Mouse (Mus musculus) MEL (cell line): ENCODE data around the gene Myoc.

Experiments used
- CHD1 ChIP-seq: IDR thresholded peaks from 2 replicates; pipeline ENCODE4 v1.6.1; 2012; ENCODE audit warnings: low read depth, mild to moderate bottlenecking, inconsistent platforms, low read length, improper control_type of control experiment
- CTCF ChIP-seq, 3 experiments: IDR thresholded peaks in 2 of 3; conservative IDR thresholded peaks in 1 of 3; 2 replicates each; pipeline ENCODE4 v1.5.1; 2011 to 2012; ENCODE audit warnings: low read length in 3 of 3, low read depth in 2 of 3, mild to moderate bottlenecking in 2 of 3, improper control_type of control experiment in 1 of 3, inconsistent platforms in 1 of 3, mixed read lengths in 1 of 3, moderate library complexity in 1 of 3; ENCODE audit not compliant: control insufficient read depth in 1 of 3, insufficient read depth in 1 of 3, poor library complexity in 1 of 3, severe bottlenecking in 1 of 3
- ELF1 ChIP-seq: IDR thresholded peaks from 2 replicates; pipeline ENCODE4 v1.6.1; 2014; ENCODE audit warnings: low read depth, mild to moderate bottlenecking, inconsistent platforms, low read length, improper control_type of control experiment, moderate library complexity
- EP300 ChIP-seq, 2 experiments: IDR thresholded peaks; 2 replicates each; pipeline ENCODE4 v1.6.1; 2011; ENCODE audit warnings: improper control_type of control experiment in 2 of 2, low read length in 2 of 2, low read depth in 1 of 2, mild to moderate bottlenecking in 1 of 2
- GATA1 ChIP-seq: IDR thresholded peaks from 2 replicates; pipeline ENCODE4 v1.6.1; 2011; ENCODE audit warnings: low read depth, low read length, improper control_type of control experiment
- MYC ChIP-seq: IDR thresholded peaks from 2 replicates; pipeline ENCODE4 v1.6.1; 2011; ENCODE audit warnings: low read depth, mild to moderate bottlenecking, low read length, improper control_type of control experiment, moderate library complexity
- NELFE ChIP-seq: IDR thresholded peaks from 2 replicates; pipeline ENCODE4 v1.6.1; 2011; ENCODE audit warnings: low read depth, low read length, improper control_type of control experiment
- POLR2A ChIP-seq, 2 experiments: IDR thresholded peaks; 2 replicates each; pipeline ENCODE4 v1.6.1; 2011 to 2012; ENCODE audit warnings: low read length in 2 of 2, mild to moderate bottlenecking in 2 of 2, control low read depth in 1 of 2, improper control_type of control experiment in 1 of 2, low read depth in 1 of 2, moderate library complexity in 1 of 2; ENCODE audit not compliant: control insufficient read depth in 1 of 2, insufficient read depth in 1 of 2, poor library complexity in 1 of 2
- RCOR1 ChIP-seq: IDR thresholded peaks from 2 replicates; pipeline ENCODE4 v1.6.1; 2012; ENCODE audit warnings: low read depth, mild to moderate bottlenecking, inconsistent platforms, low read length, improper control_type of control experiment
- SIN3A ChIP-seq: IDR thresholded peaks from 2 replicates; pipeline ENCODE4 v1.6.1; 2012; ENCODE audit warnings: low read length, improper control_type of control experiment, inconsistent platforms
- TAL1 ChIP-seq: IDR thresholded peaks from 2 replicates; pipeline ENCODE4 v1.6.1; 2012; ENCODE audit warnings: mild to moderate bottlenecking, inconsistent platforms, low read length, moderate library complexity, mixed read lengths
- USF2 ChIP-seq, 2 experiments: IDR thresholded peaks; 2 replicates each; pipeline ENCODE4 v1.6.1; 2011 to 2012; ENCODE audit warnings: improper control_type of control experiment in 2 of 2, low read length in 2 of 2, borderline replicate concordance in 1 of 2, inconsistent platforms in 1 of 2, low read depth in 1 of 2, mild to moderate bottlenecking in 1 of 2; ENCODE audit not compliant: insufficient read depth in 1 of 2
- ZC3H11A ChIP-seq: IDR thresholded peaks from 2 replicates; pipeline ENCODE4 v1.6.1; 2012; ENCODE audit warnings: low read depth, mild to moderate bottlenecking, inconsistent platforms, low read length, improper control_type of control experiment

GRCm38 (mm10) chr1:162639861-162640260 is 906 bp downstream of the Myoc start:
- TF ChIP-seq POLR2A (IDR thresholded peaks at IDR 0.05; ENCODE audit: control insufficient read depth in 1 of 2, insufficient read depth in 1 of 2, low read depth in 1 of 2, low read length in 2 of 2, poor library complexity in 1 of 2): no peak
- TF ChIP-seq EP300 (IDR thresholded peaks at IDR 0.05; ENCODE audit: low read depth in 1 of 2, low read length in 2 of 2): no peak
- TF ChIP-seq CTCF (IDR thresholded peaks at IDR 0.05 in 2 of 3, conservative IDR thresholded peaks at IDR 0.05 in 1 of 3; ENCODE audit: control insufficient read depth in 1 of 3, insufficient read depth in 1 of 3, low read depth in 2 of 3, low read length in 3 of 3, poor library complexity in 1 of 3, severe bottlenecking in 1 of 3): no peak
- no peak for TF ChIP-seq MYC
- no peak for TF ChIP-seq GATA1
- TF ChIP-seq NELFE: no peak
- TF ChIP-seq RCOR1: no peak
- TF ChIP-seq TAL1: no peak
- no peak for TF ChIP-seq ZC3H11A
- TF ChIP-seq CHD1: no peak
- no peak for TF ChIP-seq ELF1
- no peak for TF ChIP-seq USF2 (IDR thresholded peaks at IDR 0.05; ENCODE audit: borderline replicate concordance in 1 of 2, insufficient read depth in 1 of 2, low read depth in 1 of 2, low read length in 2 of 2)
- no peak for TF ChIP-seq SIN3A
